Mouse (Mus musculus) urinary bladder, adult 2 months (tissue): ENCODE measurements around the gene Tulp2. TPM values are rescaled to one million over a fixed set of nuclear protein-coding genes. Genes with fewer than 3 reads are reported as not detected.

Experiments
- DNase-seq: peaks from one replicate; pipeline ENCODE4 v3.0.0; 2022; ENCODE audit warnings: low spot score
- polyA plus RNA-seq: library from polyadenylated mRNA; depleted of rRNA; stranded (reverse); fragments of >200 nt; gene quantifications from 2 replicates; pipeline ENCODE4 v1.2.3, GENCODE M21; 2012; rRNA removed

The Tulp2 gene
- 0.43 and 0.56 TPM in 2 replicates for polyA plus RNA-seq

GRCm38 (mm10) chr7:45481374-45481927, at the start of gene Tulp2:
TSS of gene Tulp2 (plus strand) at chr7:45481877.
- no peak for DNase-seq

GRCm38 (mm10) chr7:45433835-45434202, 47.9 kb upstream of the Tulp2 start:
- no peak for DNase-seq

GRCm38 (mm10) chr7:45434203-45435015, 47.3 kb upstream of the Tulp2 start, which contains the start of gene Gys1:
TSS of gene Gys1 (plus strand) at chr7:45434844.
- DNase-seq: peak; percentile 98

GRCm38 (mm10) chr7:45435038-45435437, 46.6 kb upstream of the Tulp2 start:
- DNase-seq: no peak

GRCm38 (mm10) chr7:45436444-45436843, 45.2 kb upstream of the Tulp2 start:
- DNase-seq: no peak

GRCm38 (mm10) chr7:45437046-45437445, 44.6 kb upstream of the Tulp2 start:
- no peak for DNase-seq

- DNase-seq: no peak
Measured at GRCm38 (mm10) chr7:45437521-45438276, 44.0 kb upstream of the Tulp2 start, which contains the start of gene Ruvbl2. TSS of gene Ruvbl2 (minus strand) at chr7:45438096.

- DNase-seq: no peak
Measured at GRCm38 (mm10) chr7:45443526-45444420, 37.9 kb upstream of the Tulp2 start.

GRCm38 (mm10) chr7:45446589-45446988, 35.1 kb upstream of the Tulp2 start:
- no peak for DNase-seq

GRCm38 (mm10) chr7:45447325-45447990, 34.2 kb upstream of the Tulp2 start:
- no peak for DNase-seq

- DNase-seq: no peak
Measured at GRCm38 (mm10) chr7:45449974-45450373, 31.7 kb upstream of the Tulp2 start.

GRCm38 (mm10) chr7:45451344-45451982, 30.2 kb upstream of the Tulp2 start:
- no peak for DNase-seq

- no peak for DNase-seq
Measured at GRCm38 (mm10) chr7:45454971-45455370, 26.7 kb upstream of the Tulp2 start.

- no peak for DNase-seq
Measured at GRCm38 (mm10) chr7:45455932-45456696, 25.6 kb upstream of the Tulp2 start.

- DNase-seq: no peak
Measured at GRCm38 (mm10) chr7:45456721-45457203, 24.9 kb upstream of the Tulp2 start.

- no peak for DNase-seq
Measured at GRCm38 (mm10) chr7:45457204-45458060, 24.2 kb upstream of the Tulp2 start.

GRCm38 (mm10) chr7:45458748-45459563, 22.7 kb upstream of the Tulp2 start:
- DNase-seq: peak; percentile 69
